Mouse (Mus musculus): ENCODE measurements at regions not wholly inside any gene's neighbourhood (a gene's known extent, or its start where the extent isn't known, plus 50 kb on each side); places are given as distances from the start of the nearest gene placed in this dataset.

DNA sequence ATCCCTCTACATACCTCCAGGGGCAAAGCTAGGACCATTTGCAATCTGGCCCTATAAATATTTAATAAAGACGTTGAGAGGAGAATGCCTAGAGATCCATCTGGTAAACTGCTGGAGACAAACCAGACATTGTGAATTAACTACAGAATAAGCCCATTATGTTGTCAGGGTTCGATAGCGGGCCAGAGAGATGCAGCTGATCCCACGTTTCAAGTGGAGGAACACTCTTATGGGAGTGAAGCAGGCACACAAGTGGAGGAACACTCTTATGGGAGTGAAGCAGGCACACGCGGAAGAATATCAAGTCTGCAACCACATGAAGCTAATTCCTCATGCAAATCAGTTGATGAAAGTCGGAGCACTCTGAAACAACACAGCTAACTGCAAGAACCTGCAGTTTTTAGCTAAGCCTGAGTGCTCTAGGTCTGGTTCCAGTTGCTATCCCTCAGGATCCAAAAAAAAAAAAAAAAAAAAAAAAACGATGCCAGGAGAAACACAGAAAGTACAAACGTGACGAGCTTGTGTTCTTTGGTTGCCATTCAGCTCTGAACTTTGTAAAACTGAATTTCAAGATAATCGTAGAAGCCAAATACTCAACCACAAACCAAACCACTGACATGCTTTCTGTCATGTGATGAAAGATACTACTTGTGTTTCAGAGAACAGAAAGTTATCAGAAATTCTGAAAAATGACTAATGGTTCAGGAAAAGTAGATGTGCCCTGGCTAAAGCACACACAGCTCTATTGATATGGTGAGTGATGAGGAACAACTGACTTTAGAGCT lies 684.6 kb upstream of the Cited2 start:
- Histone ChIP-seq H3K4me3 (ENCODE audit: low read depth, low read length) (no peak overlapping the region), H3K36me3 (ENCODE audit: control insufficient read depth, insufficient read depth, low read length, poor library complexity, severe bottlenecking) (no peaks in the 10 kb centered on the region), H3K4me1 (ENCODE audit: control insufficient read depth, insufficient read depth, low read length) (no peaks in the 10 kb centered on the region), H3K9me3 (replicated peaks; ENCODE audit: control insufficient read depth, insufficient read depth, low read length, poor library complexity, severe bottlenecking) (no peaks in the 10 kb centered on the region), H3K27me3 (ENCODE audit: control insufficient read depth, insufficient read depth, low read length, poor library complexity, severe bottlenecking) (no peaks in the 10 kb centered on the region), H3K9ac (ENCODE audit: low read depth, poor library complexity, severe bottlenecking) (no peak overlapping the region), H3K27ac (ENCODE audit: insufficient read depth, low read length) (no peak overlapping the region)
- TF ChIP-seq EP300 (IDR thresholded peaks at IDR 0.05; ENCODE audit: insufficient read depth, low read depth, low read length), result no peak
- TF ChIP-seq CTCF (IDR thresholded peaks at IDR 0.05; ENCODE audit: low read depth, low read length), result no peak
- TF ChIP-seq POLR2A (IDR thresholded peaks at IDR 0.05; ENCODE audit: insufficient read depth, low read length), result no peak

DNA sequence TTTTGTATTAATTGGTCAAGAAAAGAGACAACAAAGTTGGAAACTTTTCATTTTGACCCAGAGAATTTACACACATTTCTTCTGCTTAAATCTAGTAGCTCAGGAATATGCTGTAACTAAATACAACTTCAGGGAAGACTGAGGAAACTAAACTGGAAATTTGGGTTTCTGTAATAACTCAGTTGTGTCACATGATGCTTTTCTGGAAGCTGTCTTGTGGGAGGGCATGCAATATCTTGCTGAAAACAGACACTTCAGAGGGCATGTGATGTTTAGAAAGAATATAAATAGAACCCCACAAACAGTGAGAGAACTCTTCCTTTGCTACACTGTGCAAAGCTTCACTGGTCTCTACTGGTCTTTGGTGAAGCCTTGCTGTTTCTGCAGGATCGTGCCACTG lies 680.9 kb upstream of the Cited2 start:
- no peak for TF ChIP-seq CTCF (IDR thresholded peaks at IDR 0.05; ENCODE audit: low read depth, low read length)
- no peak for TF ChIP-seq EP300 (IDR thresholded peaks at IDR 0.05; ENCODE audit: insufficient read depth, low read depth, low read length)
- no peak for TF ChIP-seq POLR2A (IDR thresholded peaks at IDR 0.05; ENCODE audit: insufficient read depth, low read length)

DNA sequence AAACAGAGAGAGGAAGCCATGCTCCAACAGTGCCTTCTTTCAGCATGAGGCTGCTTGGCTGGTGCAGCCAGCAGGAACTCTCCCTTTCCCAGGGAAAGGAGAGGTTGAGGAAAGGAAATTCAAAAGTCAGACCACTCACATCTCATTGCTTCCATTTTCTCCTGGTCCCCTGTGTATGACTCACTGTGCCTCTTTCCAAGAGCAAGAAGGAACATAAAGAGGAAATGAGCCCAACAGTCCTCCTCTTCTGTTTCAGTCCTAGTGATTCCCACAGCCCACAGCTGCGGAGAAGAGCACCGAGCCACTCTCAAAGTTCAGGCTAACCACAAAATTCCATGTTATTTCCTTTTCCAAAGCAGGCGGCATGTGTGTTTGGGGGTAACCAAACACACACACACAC lies 680.0 kb upstream of the Cited2 start:
- no peaks in the 10 kb centered on the region for H3K36me3 ChIP-seq (ENCODE audit: control insufficient read depth, insufficient read depth, low read length, poor library complexity, severe bottlenecking)
- no peaks in the 10 kb centered on the region for H3K27me3 ChIP-seq (ENCODE audit: control insufficient read depth, insufficient read depth, low read length, poor library complexity, severe bottlenecking)
- H3K9ac ChIP-seq (ENCODE audit: low read depth, poor library complexity, severe bottlenecking), result no peak overlapping the region
- no peaks in the 10 kb centered on the region for H3K9me3 ChIP-seq (replicated peaks; ENCODE audit: control insufficient read depth, insufficient read depth, low read length, poor library complexity, severe bottlenecking)
- TF ChIP-seq POLR2A (IDR thresholded peaks at IDR 0.05; ENCODE audit: insufficient read depth, low read length), result no peak
- TF ChIP-seq CTCF (IDR thresholded peaks at IDR 0.05; ENCODE audit: low read depth, low read length), result no peak
- TF ChIP-seq EP300 (IDR thresholded peaks at IDR 0.05; ENCODE audit: insufficient read depth, low read depth, low read length), result no peak
- H3K4me3 ChIP-seq (ENCODE audit: low read depth, low read length), result no peak overlapping the region
- H3K27ac ChIP-seq (ENCODE audit: insufficient read depth, low read length), result no peak overlapping the region
- H3K4me1 ChIP-seq (ENCODE audit: control insufficient read depth, insufficient read depth, low read length), result no peaks in the 10 kb centered on the region

More for the DNA sequence above, 680.9 kb upstream of the Cited2 start:
- no peaks in the 10 kb centered on the region for H3K27me3 ChIP-seq (ENCODE audit: control insufficient read depth, insufficient read depth, low read length, poor library complexity, severe bottlenecking)
- H3K4me3 ChIP-seq (ENCODE audit: low read depth, low read length), result no peak overlapping the region
- H3K4me1 ChIP-seq (ENCODE audit: control insufficient read depth, insufficient read depth, low read length), result no peaks in the 10 kb centered on the region
- no peak overlapping the region for H3K9ac ChIP-seq (ENCODE audit: low read depth, poor library complexity, severe bottlenecking)
- H3K36me3 ChIP-seq (ENCODE audit: control insufficient read depth, insufficient read depth, low read length, poor library complexity, severe bottlenecking), result no peaks in the 10 kb centered on the region
- no peak overlapping the region for H3K27ac ChIP-seq (ENCODE audit: insufficient read depth, low read length)
- no peaks in the 10 kb centered on the region for H3K9me3 ChIP-seq (replicated peaks; ENCODE audit: control insufficient read depth, insufficient read depth, low read length, poor library complexity, severe bottlenecking)

DNA sequence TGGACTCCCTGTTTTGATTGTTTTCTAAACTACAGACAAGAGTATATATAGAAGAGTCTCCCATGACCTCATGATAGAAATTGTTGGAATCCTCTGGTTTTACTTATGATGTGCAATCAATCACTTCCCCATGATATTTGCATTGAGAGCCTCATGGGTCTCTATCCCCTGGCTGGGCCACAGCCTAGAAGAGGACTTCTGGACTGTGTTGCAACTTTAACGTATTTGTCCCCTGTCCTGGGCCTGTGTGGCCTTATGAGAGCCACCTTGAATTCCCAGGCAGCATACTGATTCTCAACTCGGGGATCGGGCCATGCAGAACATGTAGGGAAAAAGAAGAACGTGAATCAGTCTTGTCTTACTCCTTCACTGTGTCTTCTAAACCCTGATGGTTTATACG lies 676.3 kb upstream of the Cited2 start:
- H3K9me3 ChIP-seq (replicated peaks; ENCODE audit: control insufficient read depth, insufficient read depth, low read length, poor library complexity, severe bottlenecking), result no peaks in the 10 kb centered on the region
- no peak overlapping the region for H3K4me3 ChIP-seq (ENCODE audit: low read depth, low read length)
- no peaks in the 10 kb centered on the region for H3K36me3 ChIP-seq (ENCODE audit: control insufficient read depth, insufficient read depth, low read length, poor library complexity, severe bottlenecking)
- no peaks in the 10 kb centered on the region for H3K4me1 ChIP-seq (ENCODE audit: control insufficient read depth, insufficient read depth, low read length)
- no peak overlapping the region for H3K9ac ChIP-seq (ENCODE audit: low read depth, poor library complexity, severe bottlenecking)
- H3K27ac ChIP-seq (ENCODE audit: insufficient read depth, low read length), result no peak overlapping the region
- no peak for TF ChIP-seq EP300 (IDR thresholded peaks at IDR 0.05; ENCODE audit: insufficient read depth, low read depth, low read length)
- no peak for TF ChIP-seq CTCF (IDR thresholded peaks at IDR 0.05; ENCODE audit: low read depth, low read length)
- TF ChIP-seq POLR2A (IDR thresholded peaks at IDR 0.05; ENCODE audit: insufficient read depth, low read length), result no peak
- H3K27me3 ChIP-seq (ENCODE audit: control insufficient read depth, insufficient read depth, low read length, poor library complexity, severe bottlenecking), result no peaks in the 10 kb centered on the region

DNA sequence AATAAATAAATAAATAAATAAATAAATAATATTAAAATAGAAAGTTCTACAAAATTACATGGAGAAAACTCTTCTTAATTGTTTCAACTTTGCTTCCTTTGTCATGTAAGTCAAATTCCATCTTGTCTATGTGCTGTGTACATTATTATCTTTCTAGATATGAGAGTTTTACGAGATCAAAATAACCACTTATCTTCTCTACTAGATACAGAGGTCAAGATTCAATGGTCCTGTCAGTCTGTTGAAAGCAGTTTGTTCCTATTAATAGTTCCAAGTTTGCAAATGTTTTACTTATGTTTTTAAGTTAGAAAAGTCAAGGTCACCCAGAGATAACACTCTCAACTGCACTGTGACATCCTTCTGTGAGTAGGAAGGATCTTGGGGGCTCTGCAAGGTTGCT lies 650.1 kb upstream of the Cited2 start:
- Histone ChIP-seq H3K27ac (ENCODE audit: insufficient read depth, low read length) (no peak overlapping the region), H3K4me1 (ENCODE audit: control insufficient read depth, insufficient read depth, low read length) (no peaks in the 10 kb centered on the region), H3K9me3 (replicated peaks; ENCODE audit: control insufficient read depth, insufficient read depth, low read length, poor library complexity, severe bottlenecking) (no peaks in the 10 kb centered on the region), H3K9ac (ENCODE audit: low read depth, poor library complexity, severe bottlenecking) (no peak overlapping the region), H3K4me3 (ENCODE audit: low read depth, low read length) (no peak overlapping the region), H3K27me3 (ENCODE audit: control insufficient read depth, insufficient read depth, low read length, poor library complexity, severe bottlenecking) (no peaks in the 10 kb centered on the region), H3K36me3 (ENCODE audit: control insufficient read depth, insufficient read depth, low read length, poor library complexity, severe bottlenecking) (no peaks in the 10 kb centered on the region)
- TF ChIP-seq POLR2A (IDR thresholded peaks at IDR 0.05; ENCODE audit: insufficient read depth, low read length) (no peak), EP300 (IDR thresholded peaks at IDR 0.05; ENCODE audit: insufficient read depth, low read depth, low read length) (no peak), CTCF (IDR thresholded peaks at IDR 0.05; ENCODE audit: low read depth, low read length) (no peak)

DNA sequence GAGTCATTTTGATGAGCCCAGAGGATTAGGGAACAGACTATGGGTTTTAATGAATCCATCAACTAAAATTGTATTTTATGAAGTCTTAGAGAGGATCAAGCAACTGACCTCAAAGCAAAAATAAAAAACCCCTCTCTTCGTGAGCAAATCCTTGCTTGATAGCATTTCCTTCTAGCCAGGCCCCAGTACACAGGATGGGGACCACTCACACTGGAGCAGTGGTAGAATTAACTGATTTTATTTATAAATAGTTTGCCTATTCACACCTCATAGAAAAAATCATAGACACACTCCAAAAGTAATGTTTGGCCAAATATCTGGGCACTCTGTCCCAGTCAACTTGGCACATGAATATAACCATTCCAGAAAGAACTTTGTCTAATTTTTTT lies 649.0 kb upstream of the Cited2 start:
- H3K27me3 ChIP-seq (ENCODE audit: control insufficient read depth, insufficient read depth, low read length, poor library complexity, severe bottlenecking), result no peaks in the 10 kb centered on the region
- H3K9me3 ChIP-seq (replicated peaks; ENCODE audit: control insufficient read depth, insufficient read depth, low read length, poor library complexity, severe bottlenecking), result no peaks in the 10 kb centered on the region
- no peak for TF ChIP-seq EP300 (IDR thresholded peaks at IDR 0.05; ENCODE audit: insufficient read depth, low read depth, low read length)
- no peak for TF ChIP-seq CTCF (IDR thresholded peaks at IDR 0.05; ENCODE audit: low read depth, low read length)
- TF ChIP-seq POLR2A (IDR thresholded peaks at IDR 0.05; ENCODE audit: insufficient read depth, low read length), result no peak
- H3K36me3 ChIP-seq (ENCODE audit: control insufficient read depth, insufficient read depth, low read length, poor library complexity, severe bottlenecking), result no peaks in the 10 kb centered on the region
- no peak overlapping the region for H3K4me3 ChIP-seq (ENCODE audit: low read depth, low read length)
- no peak overlapping the region for H3K27ac ChIP-seq (ENCODE audit: insufficient read depth, low read length)
- no peaks in the 10 kb centered on the region for H3K4me1 ChIP-seq (ENCODE audit: control insufficient read depth, insufficient read depth, low read length)
- no peak overlapping the region for H3K9ac ChIP-seq (ENCODE audit: low read depth, poor library complexity, severe bottlenecking)

Measured in ES-Bruce4 (cell line).